Mouse (Mus musculus) hindlimb bud, embryonic 11.5 days (tissue): ENCODE measurements around the gene Tssk2.
A peak's percentile ranks its signal among the peaks of the same experiment; 100 is the strongest.

ENCODE experiments used
- DNase-seq: peaks from one replicate; pipeline ENCODE4 v3.0.0-alpha.2; 2012; ENCODE audit warnings: low read depth, low spot score; ENCODE audit errors: extremely low spot score

Tssk2 gene

DNA sequence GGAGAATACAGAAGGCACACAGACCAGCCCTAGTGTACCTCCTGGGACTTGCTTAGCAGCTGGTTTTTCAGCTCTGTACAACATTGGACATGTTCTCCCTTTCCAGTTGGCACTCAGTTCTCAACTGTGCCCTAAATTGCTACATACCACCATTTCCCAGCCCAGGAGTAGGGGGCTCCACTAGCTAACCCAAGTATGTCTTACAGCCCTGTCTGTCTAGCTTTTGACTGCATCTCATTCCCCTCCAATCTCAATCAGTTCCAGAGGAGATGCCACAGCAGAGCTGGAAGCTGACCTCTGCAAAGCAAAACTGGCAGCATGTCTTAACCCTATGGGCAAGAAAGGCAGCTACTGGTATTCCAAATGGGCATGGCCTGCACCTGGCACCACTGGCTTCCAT is 2.3 kb upstream of the Tssk2 start:
- DNase-seq, result no peak

DNA sequence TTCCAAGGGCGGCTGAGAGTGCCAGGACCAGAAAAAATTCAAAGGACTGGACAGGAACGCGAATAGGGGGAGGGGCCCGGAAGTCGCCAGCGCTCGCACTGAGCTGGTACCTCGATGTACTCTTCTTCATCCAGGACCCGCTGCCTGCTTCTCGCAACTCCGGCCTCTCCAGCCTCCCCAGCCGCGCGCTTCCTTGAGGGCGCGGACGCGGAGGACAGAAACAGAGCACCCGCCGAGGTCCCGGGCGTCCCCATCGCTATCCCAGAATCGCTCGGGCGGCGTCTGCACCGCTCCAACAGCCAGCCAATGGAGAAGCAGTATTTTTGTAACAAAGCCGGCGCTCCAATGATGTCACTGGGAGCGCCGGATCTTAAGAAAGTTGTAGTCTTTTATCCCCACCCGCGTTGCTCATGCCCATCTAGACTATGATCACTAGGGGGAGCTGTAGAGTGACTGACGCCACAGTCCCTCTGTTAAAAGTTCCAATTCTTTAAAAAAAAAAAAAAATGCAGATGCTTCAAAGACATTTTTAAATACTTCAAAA is 12.7 kb downstream of the Tssk2 start, which contains the start of gene Ess2:
Ess2 (minus strand) TSS at position 297 of the 544 bp plus-strand sequence.
- peak; percentile 96 for DNase-seq

DNA sequence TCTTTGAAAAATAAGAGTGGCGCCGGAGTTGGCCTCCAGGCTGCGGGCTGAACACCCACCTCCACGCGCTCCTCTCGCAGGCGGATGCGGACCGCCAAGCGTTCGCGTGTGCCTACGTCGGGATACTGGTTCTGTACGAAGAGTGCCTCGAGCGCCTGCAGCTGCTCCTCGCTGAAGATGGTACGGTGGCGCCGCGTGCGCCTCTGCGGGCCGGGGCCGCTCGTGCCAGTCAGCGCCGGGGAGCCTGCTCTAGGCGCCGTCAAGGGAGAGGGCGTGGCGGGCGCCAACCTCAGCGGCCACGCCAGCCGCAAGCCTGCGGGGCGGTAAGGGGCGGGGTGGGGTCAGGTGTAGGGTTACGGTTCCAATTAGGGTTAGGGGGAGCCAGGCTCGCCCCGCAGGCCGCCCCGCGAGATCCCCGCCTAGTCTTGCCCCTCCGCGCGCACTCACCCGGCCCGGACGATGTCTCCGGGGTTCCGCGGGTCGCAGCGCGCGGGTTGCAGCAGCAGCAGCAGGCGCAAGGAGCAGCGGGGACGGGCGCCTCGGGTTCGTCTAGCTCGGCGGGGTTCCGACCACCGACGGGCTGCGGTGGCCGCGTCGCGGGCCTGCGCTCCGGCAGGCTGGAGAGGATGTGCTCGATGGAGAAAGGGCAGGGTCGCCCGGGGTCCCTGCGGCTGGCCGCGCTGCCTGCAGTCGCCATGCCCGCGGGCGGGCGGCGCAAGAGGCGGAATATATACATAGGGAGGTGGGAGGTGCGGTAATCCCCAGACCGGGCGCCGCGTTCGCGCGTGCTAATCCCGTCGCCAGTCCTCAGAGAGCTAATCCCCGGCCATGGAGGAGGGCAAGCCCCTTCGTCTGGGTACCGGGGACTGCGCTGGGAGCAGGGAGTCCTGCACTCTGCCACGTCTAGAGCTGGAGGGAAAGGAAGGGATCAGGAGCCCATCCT is 16.1 kb downstream of the Tssk2 start, which contains the start of gene Gsc2:
Gsc2 (minus strand) TSS at position 753 of the 943 bp plus-strand sequence.
- no peak for DNase-seq

DNA sequence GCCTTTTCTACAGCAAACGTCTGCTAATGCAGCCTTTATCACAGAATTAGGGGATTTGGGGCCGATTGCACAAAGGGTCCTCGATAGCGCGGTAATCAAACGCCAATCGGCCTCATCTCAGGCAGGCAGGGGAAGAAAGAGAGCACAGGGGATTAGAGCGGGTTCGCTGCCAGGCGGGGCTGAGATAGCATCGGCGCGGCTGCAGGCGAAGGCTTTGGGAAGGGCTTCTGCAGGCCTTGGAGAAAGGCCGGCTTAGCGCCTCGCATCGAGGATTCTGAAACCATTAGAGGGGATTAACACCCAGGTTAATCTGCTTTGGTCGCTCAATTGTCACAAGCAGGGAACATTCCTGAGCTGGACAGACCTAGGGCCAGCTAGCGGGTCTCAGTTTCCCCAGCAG is 22.1 kb downstream of the Tssk2 start:
- DNase-seq, result no peak

DNA sequence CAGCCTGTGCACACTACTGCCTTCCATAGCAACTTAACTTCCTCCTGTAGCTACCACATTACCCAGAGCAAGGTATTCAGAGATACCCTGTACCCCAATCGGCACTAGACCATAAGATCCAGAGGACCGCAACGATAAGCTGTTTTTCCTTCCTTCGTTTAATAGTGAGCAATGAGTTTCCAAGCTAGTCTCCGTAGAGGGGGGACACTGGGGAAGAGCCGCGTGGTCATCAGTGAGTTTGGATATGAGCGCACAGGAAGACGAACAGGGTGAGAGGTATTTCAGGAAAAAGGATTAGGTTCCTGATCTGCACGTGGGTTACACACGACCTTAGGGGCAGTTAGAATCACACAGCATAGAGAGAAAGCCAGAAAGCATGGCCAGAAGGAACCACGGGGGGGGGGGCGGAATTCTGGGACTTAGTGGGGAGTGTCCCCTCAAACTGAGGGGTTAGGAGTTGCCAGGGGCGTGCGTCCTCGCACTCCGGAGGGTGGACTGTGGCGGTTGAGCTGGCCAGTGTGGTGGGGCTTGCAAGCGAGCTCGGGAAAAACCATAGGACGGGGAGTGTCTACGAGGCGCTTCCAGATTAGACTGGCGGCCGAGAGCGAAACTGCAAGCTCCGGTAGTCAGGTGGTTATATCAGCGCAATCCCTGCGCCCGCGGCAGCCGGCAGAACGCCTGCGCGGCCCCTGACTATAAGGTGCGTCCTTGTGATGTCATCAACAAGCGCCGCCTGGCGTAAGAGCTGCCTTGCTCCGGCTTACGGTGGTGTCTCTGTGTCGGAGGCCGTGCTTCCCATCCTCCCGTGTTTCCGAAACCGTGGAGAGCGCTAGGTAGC is 23.1 kb downstream of the Tssk2 start:
- peak; percentile 94 for DNase-seq

DNA sequence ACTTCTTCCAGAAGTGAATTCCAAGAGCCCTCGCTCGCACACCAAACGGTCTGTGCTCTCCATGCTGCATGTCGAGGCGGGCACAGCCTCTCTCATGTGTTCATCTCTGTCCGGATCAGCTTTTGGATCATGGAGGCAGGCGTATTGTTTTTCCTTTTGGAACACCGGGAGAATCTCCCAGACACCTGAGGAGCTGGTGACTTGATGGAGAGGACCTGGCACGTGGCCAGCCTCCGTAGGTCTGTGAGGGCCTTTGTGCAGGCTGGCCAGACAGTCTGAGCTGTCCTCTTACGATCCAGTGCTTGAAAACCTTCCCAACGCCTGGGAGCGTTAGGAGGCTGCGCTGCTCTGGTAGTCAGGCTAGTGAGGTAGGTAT is 23.7 kb downstream of the Tssk2 start:
- no peak for DNase-seq

DNA sequence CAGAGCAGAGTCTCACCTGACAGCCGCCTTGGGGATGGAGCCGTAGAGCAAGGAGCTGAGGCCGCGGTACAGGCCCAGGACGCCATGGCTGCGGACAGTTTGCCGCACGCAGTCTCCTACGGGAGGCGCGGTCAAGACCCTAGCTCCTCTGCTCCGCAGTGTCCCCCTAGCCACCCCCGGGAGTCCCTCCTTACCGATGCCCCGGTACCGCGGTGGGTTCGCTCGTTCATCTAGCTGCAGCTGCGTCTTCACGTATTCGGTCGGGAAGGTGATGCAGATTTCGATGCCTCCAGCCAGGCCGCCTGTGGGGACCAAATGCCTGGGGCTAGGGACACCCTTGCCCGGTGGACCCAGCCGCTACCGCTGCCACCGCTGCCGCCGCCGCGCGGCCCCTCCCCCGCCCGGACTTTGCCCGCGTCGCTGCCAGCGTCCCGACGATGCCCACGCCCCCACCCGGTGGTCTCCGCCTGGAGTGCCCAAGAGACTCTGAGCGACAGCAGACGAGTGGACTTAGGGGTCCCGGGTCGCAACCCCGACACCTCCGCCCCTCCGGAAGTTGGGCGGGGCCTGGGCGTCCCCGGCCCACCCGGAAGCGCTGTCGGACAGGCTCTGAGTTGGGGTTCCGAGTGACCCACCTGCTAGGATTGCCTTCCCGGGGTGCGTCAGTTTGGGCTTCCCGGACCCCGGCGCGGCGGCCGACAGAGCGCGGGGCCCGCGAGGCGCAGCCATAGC is 29.1 kb downstream of the Tssk2 start:
- DNase-seq, result no peak

DNA sequence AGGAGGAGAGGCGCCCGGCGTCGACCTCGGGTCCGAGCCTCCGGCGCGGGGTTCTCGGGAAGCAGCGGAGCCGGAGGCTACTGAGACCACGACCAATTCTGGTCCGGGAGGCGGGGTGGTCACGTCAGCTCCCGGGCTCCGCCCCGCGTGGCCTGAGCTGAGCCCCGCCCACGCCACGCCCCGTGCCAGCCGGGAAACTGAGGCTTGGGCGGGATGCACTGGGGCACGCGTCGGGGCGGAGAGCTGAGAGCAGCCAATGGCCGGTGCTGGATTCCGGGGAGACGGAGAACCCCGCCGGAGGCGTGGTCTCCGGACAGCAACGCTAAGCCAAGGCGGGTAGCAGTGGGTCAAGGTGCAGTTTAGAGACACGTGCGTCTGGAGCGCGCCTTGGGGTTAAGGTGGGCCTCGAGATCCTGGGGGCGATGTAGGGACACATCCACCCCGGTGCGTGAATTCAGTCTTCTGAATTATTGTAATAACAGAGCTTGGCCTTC is 29.7 kb downstream of the Tssk2 start, which contains the start of gene Slc25a1:
Slc25a1 (minus strand) TSS at position 133 of the 494 bp plus-strand sequence.
- peak; percentile 24 for DNase-seq

DNA sequence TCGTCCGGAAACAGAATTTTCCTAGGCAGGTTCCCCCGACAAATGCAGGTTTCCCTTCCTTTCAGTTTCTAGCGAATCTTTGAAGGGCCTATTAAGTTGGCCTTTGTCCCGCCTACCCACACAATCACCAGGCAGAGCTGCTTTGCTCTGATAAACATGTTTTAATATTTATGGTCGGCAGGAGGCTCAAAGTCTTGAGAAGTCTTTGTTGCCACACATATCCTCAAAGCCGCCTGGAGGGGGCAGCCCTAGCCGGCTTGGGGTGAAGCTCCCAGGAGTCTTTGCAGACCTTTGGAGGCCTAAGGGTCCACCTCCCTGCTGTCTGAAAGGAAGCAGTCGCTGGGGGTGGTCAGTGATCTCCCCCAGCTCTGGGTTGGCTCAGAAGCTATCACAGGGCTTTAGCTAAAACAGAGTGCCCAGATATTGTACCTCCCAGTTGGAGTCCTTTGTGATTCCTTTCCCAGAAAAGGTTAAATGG is 30.2 kb downstream of the Tssk2 start:
- peak; percentile 53 for DNase-seq

DNA sequence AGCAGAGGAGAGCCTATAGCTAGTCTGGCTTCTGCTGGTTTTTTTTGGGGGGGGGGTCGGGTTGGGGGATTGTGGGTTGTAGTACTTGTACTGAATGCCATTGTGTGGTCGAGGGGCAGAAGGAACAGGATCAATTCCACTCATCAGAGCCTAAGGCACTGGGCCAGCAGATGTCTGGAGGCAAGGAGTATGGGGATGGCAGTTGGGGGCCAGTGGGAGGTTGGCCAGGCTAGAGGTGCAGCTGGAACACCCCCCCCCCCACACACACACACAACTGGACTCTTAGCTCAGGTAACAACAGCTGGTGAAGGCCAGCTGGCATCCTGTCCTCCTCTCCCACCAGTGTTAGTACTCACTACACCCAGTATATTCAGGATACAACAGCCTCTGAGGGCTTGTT is 30.8 kb downstream of the Tssk2 start:
- no peak for DNase-seq

DNA sequence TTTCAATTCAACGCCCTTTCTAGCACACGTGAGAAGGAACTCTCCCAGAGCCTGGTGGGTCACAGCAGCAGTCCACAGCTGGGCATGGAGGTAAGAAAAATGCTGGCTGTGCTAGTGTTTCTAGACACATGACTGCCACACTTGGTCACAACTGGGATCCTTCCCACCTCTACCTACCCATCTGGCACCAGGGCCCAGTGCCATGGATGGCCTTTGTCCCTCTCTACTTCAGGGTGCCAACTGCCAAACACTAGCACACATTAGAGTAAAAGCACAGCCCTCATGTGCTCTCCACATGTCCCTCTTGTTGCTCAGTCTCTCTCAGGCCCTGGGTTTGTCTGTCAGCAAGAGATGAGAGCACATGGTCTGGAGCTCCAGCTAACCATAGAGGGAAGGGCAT is 31.2 kb downstream of the Tssk2 start:
- DNase-seq, result no peak

DNA sequence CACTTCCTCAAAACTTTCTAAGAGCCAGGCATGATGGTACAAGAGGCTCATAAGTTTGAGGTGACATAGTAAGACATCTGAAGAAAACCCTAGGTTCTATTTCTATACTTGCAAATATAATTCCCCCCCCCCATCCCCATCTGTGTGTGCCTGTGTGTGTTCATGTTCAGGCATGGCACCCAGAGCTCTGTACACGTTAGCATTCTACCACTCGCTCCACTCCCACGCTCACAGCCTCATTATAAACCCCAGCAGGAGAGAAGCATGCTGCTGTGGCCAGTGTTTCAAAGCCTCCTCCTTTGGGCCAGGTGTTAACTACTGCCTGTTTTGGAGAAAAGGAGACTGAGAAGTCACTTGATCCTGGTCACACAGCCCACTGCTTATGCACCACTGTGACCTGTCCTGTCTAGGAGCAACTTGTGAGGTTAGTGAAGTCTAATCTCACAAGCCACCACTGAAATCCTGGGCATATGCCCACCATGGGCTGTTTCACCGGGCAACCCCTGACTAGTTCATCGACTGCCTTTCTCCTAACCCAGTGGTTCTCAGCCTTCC is 33.5 kb downstream of the Tssk2 start:
- no peak for DNase-seq

DNA sequence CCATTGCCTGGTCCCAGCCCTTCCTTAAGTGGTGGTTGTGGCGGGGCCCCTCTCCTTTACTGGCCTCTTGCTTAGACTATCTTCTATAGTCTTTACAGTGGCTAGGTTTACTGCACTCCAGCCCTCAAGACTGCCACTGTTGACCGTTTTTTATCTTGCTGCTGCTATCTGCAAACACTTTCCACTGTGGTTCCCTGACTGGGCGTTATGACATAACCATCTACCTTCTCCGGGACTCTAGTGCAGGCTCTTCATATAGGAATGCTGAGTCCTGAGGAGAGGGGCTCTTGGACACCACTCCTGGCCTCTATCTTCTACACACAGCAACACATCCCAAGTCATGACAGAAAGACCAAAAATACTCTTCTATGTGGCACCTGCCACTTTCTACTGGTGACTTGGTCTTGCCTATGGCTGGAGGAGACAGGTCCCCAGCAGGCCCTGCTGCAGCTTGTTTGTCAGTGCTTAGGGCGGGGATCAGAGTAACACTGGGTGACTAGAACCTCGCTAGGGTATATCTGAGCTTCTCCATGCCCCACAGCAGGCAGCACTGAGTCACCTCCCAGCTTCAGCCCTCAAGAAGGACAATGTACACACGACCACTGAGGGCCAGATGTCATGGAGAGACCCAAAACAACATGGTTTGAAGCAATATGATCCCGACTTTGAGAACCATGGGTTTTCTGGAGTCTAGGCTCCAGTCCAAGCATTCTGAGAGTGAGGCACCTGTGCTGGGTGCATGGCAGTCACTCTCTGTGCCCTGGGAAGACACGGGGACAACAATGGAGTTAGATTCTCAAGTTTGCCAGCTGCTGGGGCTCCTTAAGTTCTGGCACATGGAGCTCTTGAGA is 35.4 kb downstream of the Tssk2 start:
- no peak for DNase-seq

DNA sequence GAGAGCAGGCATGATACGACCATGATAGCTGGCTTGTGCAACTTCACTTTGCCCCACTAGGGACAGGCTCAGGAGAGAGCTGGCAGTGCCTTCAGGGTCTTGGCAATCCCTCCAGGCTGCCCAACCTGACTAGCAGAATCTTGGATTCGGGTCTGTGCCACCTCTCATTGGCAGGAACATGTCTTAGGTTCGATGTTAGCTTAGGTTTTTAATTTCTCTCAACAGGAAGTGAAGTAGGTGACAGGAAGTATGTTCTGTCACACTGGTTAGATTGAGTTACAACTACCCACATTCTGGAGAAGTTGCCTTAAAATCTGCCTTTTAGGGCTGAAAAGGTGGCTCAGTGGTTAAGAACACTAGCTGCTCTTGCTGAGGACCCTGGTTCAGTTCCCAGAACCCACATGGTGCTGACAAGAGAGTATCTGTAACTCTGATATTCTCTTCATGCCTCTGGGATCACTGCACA is 36.0 kb downstream of the Tssk2 start:
- DNase-seq, result no peak

DNA sequence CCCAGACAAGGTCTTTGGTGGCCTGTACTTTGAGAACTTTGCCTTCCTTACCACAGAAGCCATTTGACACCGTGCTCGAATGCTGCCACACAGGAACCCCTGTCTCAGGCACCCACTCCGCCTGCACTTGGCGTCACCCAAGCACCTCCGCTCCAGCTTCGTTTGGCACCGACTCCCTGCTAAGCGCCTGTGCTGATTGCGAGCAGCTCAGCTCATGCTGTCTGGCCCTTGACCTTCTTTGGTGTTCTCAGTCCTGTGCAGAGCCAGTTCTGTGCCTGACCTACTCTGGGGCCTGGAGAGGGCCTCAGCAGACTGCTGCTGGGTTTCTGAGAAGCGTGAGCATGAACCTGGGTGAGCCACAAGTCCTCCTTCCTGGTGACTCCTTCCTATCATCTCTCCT is 38.3 kb downstream of the Tssk2 start:
- DNase-seq, result no peak

DNA sequence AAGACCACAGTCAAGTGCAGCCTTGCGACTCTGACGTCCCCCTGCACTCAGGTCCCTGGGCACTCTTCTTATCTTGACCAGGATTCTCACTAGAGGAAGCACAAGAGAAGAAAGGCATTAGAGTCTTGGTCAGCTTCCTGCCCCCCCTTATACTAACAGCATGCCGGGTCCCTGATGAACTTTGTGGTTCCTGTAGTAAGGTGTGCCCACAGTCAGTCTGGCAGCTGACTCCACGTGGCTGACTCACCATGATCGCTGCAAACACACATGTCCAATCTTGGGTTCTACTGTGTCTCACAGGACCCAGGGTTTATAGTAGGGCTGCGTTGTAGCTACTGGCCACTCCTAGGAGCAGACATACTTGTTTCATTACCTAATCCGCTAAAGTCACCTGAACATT is 39.8 kb downstream of the Tssk2 start:
- DNase-seq, result no peak

DNA sequence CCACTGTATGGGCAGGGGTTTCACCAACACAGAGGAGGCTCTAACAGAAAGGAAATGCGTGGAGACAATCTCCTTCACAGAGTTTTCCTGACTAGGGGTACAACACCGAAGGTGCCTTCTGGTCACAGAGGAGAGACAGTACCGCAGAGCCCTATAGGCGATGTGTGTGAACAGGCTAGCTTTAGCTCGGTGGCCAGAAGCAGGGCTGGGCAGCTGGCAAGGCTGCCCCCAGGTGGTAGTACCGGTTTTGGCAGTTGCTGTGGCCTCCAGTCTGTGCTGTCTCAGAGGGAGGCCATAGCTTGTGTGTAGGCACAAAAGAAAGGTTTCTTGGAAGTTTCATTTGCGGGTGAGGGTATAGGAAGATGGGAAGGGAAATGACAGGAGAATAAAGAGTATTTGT is 40.4 kb downstream of the Tssk2 start:
- no peak for DNase-seq

DNA sequence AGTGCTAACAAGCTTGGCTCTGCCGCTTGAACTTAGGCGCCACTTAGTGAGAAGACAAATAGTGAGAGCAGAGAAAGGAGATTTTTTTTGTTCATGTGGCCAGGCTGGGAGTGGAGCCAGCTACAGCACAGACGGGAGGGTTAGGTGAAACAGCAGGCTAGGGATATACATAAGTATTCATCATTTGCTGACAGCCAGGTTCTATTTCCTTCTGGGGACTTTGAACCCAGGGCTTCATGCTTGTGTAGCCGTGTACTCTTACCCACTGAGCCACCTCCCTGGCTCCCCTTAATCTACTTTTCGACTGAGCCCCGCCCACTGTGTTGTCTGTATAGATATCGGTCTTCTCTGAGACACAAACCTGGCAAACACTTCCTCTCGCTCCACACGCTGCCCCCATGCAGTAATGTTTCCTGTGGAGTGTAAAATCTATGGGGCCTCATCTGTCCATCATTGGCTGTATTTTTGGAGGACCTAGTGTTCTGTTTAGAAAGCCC is 40.9 kb downstream of the Tssk2 start:
- DNase-seq, result no peak

DNA sequence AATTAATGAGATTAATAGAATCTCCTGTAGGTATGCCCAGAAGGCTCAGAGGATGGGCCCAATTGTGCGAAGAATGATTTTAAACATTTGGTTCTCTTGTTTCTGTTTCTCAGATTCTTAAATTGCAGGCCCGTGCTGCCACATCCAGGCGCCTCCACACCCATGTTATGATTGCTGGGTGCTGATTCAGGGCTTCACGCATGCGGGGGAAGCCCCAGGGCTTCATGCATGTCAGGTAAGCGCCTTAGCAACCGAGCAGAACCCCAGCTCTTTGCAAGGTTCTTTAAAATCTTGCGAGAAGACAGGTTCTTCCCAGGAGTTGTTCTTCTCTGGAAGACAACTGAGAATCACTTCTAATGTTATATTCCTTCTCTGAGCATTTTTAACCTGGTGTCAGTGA is 45.0 kb downstream of the Tssk2 start:
- no peak for DNase-seq
